Mouse (Mus musculus): Measurements from ENCODE around the gene Derl3. TPM values are rescaled to one million over a fixed set of nuclear protein-coding genes. Genes with fewer than 3 reads are reported as not detected.

Derl3 gene
- total and polyA plus RNA-seq, 3 experiments, result 0.22 TPM; not detected in 2

DNA sequence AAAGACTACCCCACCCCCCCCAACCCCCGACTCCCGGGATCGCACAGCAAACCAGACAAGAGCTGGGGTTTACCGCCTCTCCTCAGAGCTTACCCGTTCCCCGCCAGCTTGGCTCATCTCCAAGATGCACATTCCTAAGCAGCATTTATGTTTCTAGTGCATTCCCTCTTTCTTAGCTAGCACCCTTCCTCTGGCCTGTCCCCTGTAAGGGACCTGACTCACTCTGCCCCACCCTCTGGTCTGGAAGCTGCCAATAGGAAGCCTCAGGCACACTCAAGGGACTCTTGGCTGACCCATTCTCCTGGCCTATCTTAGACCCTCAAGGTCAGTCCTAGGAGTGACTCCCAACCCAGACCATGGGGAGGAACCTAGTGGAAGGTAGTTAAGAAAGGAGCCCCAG, 37.1 kb downstream of the Derl3 start:
- DNase-seq (ENCODE audit: low spot score), result no peak
- Histone ChIP-seq H3K9me3 (replicated peaks) (no peaks in the 10 kb centered on the region), H3K4me3 (ENCODE audit: low read depth, low read length) (no peak overlapping the region), H3K27me3 (ENCODE audit: insufficient read depth, low read length) (peaks cover 71% of the 10 kb centered on the region), H3K36me3 (replicated peaks) (peaks cover 2% of the 10 kb centered on the region), H3K4me1 (ENCODE audit: insufficient read depth, low read depth, low read length) (peaks cover 23% of the 10 kb centered on the region)
- TF ChIP-seq GATA2 (IDR thresholded peaks at IDR 0.05; ENCODE audit: borderline replicate concordance, low read depth, low read length) (no peak), GATA1 (IDR thresholded peaks at IDR 0.05; ENCODE audit: borderline replicate concordance, low read length) (no peak), TAL1 (conservative IDR thresholded peaks at IDR 0.05; ENCODE audit: low read depth, low read length) (no peak), CTCF (IDR thresholded peaks at IDR 0.05; ENCODE audit: low read depth, low read length) (no peak), POLR2AphosphoS5 (IDR thresholded peaks at IDR 0.05; ENCODE audit: insufficient replicate concordance, low read depth, low read length) (no peak)
- ATAC-seq (ENCODE audit: extremely low read depth, insufficient number of reproducible peaks, low FRiP score, poor library complexity, severe bottlenecking), result no peak

DNA sequence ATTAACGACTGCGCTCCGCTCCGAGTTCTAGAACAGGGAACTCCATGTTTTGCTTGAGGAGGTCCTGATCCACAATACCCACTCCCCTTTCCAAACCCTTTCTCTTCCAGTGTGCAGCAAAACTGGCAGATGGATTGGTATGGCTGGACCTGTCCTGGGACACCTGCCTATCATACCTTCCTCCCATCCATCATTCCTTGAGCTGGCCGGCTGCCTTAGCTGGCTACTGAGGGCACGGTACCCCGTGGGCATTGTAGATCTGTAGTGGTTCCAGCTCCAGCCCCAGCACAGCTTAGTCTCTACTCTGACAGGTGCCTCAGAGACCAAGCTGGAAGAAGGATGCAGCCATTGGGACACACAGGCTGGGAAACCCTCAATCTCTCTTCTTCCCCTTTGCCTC, 38.1 kb downstream of the Derl3 start:
- Histone ChIP-seq H3K4me3 (ENCODE audit: low read depth, low read length) (no peak overlapping the region), H3K27me3 (ENCODE audit: insufficient read depth, low read length) (peaks cover 65% of the 10 kb centered on the region), H3K4me1 (ENCODE audit: insufficient read depth, low read depth, low read length) (peaks cover 29% of the 10 kb centered on the region), H3K36me3 (replicated peaks) (no peaks in the 10 kb centered on the region), H3K9me3 (replicated peaks) (no peaks in the 10 kb centered on the region)
- DNase-seq (ENCODE audit: low spot score) (no peak), ATAC-seq (ENCODE audit: extremely low read depth, insufficient number of reproducible peaks, low FRiP score, poor library complexity, severe bottlenecking) (no peak)
- TF ChIP-seq GATA1 (IDR thresholded peaks at IDR 0.05; ENCODE audit: borderline replicate concordance, low read length) (no peak), GATA2 (IDR thresholded peaks at IDR 0.05; ENCODE audit: borderline replicate concordance, low read depth, low read length) (no peak), CTCF (IDR thresholded peaks at IDR 0.05; ENCODE audit: low read depth, low read length) (no peak), POLR2AphosphoS5 (IDR thresholded peaks at IDR 0.05; ENCODE audit: insufficient replicate concordance, low read depth, low read length) (no peak), TAL1 (conservative IDR thresholded peaks at IDR 0.05; ENCODE audit: low read depth, low read length) (no peak)

DNA sequence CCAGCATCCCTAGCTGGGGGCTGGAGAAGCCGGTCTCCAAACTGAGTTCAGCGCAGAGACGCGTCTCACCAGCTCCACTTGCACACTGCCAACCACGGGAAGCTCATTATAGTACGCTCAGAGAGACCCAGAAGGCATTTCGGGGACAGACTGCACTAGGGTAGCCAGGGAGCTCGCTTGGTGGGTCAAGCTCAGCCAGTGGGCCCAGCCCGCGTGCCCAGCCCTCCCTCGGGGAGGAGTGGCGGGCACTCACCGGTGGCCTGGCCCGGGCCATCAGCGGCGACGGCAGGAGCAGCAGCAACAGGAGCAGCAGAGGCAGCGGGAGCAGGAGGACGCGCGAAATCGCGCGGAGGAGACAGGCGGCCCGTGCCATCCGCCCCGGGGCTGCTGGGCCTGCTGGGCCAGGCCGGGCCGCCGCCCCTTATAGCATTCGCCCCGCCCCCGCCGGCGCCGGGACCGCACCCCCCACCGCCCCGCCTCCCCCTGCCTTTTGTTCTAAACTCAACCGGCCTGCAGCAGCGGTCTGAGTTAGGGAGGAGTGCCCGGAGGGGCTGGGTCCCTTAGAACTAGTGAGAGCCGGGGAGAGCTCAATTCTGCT, 39.0 kb downstream of the Derl3 start:
- TF ChIP-seq CTCF (IDR thresholded peaks at IDR 0.05; ENCODE audit: low read depth, low read length) (no peak), POLR2AphosphoS5 (IDR thresholded peaks at IDR 0.05; ENCODE audit: insufficient replicate concordance, low read depth, low read length) (no peak), GATA1 (IDR thresholded peaks at IDR 0.05; ENCODE audit: borderline replicate concordance, low read length) (no peak), TAL1 (conservative IDR thresholded peaks at IDR 0.05; ENCODE audit: low read depth, low read length) (no peak), GATA2 (IDR thresholded peaks at IDR 0.05; ENCODE audit: borderline replicate concordance, low read depth, low read length) (no peak)
- ATAC-seq (ENCODE audit: extremely low read depth, insufficient number of reproducible peaks, low FRiP score, poor library complexity, severe bottlenecking) (no peak), DNase-seq (ENCODE audit: low spot score) (peak; percentile 63)
- H3K4me3 ChIP-seq (ENCODE audit: low read depth, low read length), result peak overlapping the region; percentile 69; the same call in 1 of the 2 replicates
- H3K9me3 ChIP-seq (replicated peaks), result no peaks in the 10 kb centered on the region
- H3K27me3 ChIP-seq (ENCODE audit: insufficient read depth, low read length), result peaks cover 58% of the 10 kb centered on the region
- H3K4me1 ChIP-seq (ENCODE audit: insufficient read depth, low read depth, low read length), result peaks cover 36% of the 10 kb centered on the region
- peaks cover 5% of the 10 kb centered on the region for H3K36me3 ChIP-seq (replicated peaks)

DNA sequence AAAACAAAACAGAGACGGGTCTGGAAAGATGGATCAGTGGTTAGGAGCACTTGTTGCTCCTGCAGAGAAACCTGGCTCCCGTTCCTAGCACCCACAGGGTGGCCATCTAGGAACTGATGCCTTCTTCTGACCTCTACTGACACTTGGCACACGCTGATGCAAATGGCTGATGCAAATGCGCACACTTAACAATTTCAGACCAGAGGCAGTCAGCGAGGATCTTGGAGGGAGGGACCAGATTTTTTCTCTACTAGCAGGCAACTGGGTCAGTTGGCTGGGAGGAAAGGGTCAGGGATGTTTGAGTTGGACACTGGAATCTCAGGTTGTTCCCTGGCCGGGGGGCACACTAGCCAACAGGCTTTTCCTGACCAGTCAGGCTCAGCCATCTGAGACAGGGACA, 39.7 kb downstream of the Derl3 start, which contains the start of gene Chchd10:
Gene Chchd10 (plus strand): TSS at position 240 of the 400 bp plus-strand sequence.
- Histone ChIP-seq H3K9me3 (replicated peaks) (no peaks in the 10 kb centered on the region), H3K4me3 (ENCODE audit: low read depth, low read length) (peak within 1 kb of the TSS; percentile 69; the same call in 1 of the 2 replicates), H3K27me3 (ENCODE audit: insufficient read depth, low read length) (peaks cover 52% of the 10 kb centered on the region), H3K36me3 (replicated peaks) (peaks cover 10% of the 10 kb centered on the region), H3K4me1 (ENCODE audit: insufficient read depth, low read depth, low read length) (peaks cover 44% of the 10 kb centered on the region)
- DNase-seq (ENCODE audit: low spot score), result no peak
- no peak for ATAC-seq (ENCODE audit: extremely low read depth, insufficient number of reproducible peaks, low FRiP score, poor library complexity, severe bottlenecking)
- no peak for TF ChIP-seq GATA1 (IDR thresholded peaks at IDR 0.05; ENCODE audit: borderline replicate concordance, low read length)
- no peak for TF ChIP-seq GATA2 (IDR thresholded peaks at IDR 0.05; ENCODE audit: borderline replicate concordance, low read depth, low read length)
- no peak for TF ChIP-seq POLR2AphosphoS5 (IDR thresholded peaks at IDR 0.05; ENCODE audit: insufficient replicate concordance, low read depth, low read length)
- TF ChIP-seq TAL1 (conservative IDR thresholded peaks at IDR 0.05; ENCODE audit: low read depth, low read length), result no peak
- no peak for TF ChIP-seq CTCF (IDR thresholded peaks at IDR 0.05; ENCODE audit: low read depth, low read length)

DNA sequence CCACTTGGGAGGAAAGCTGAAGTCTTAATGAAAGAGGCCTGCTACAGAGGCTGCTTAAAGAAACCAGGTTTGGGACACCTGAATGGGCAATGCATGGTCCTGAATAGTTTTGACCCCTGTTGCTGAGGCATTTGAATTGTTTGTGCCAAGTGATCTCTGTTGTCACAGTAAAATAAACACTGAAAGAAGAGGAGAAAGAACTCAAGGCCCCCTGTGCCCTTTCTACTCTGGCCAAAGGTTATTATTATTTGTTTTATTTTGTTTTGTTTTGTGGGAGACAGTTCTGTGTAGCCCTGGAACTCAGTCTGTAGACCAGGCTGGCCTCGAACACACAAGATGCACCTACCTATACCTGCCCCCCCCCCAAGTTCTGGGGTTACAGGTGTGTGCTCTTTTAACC, 41.8 kb downstream of the Derl3 start:
- H3K9me3 ChIP-seq (replicated peaks), result no peaks in the 10 kb centered on the region
- DNase-seq (ENCODE audit: low spot score) (no peak), ATAC-seq (ENCODE audit: extremely low read depth, insufficient number of reproducible peaks, low FRiP score, poor library complexity, severe bottlenecking) (no peak)
- H3K4me1 ChIP-seq (ENCODE audit: insufficient read depth, low read depth, low read length), result peaks cover 61% of the 10 kb centered on the region
- H3K36me3 ChIP-seq (replicated peaks), result peaks cover 23% of the 10 kb centered on the region
- H3K27me3 ChIP-seq (ENCODE audit: insufficient read depth, low read length), result peaks cover 32% of the 10 kb centered on the region
- TF ChIP-seq CTCF (IDR thresholded peaks at IDR 0.05; ENCODE audit: low read depth, low read length) (no peak), POLR2AphosphoS5 (IDR thresholded peaks at IDR 0.05; ENCODE audit: insufficient replicate concordance, low read depth, low read length) (no peak)
- no peak overlapping the region for H3K4me3 ChIP-seq (ENCODE audit: low read depth, low read length)

DNA sequence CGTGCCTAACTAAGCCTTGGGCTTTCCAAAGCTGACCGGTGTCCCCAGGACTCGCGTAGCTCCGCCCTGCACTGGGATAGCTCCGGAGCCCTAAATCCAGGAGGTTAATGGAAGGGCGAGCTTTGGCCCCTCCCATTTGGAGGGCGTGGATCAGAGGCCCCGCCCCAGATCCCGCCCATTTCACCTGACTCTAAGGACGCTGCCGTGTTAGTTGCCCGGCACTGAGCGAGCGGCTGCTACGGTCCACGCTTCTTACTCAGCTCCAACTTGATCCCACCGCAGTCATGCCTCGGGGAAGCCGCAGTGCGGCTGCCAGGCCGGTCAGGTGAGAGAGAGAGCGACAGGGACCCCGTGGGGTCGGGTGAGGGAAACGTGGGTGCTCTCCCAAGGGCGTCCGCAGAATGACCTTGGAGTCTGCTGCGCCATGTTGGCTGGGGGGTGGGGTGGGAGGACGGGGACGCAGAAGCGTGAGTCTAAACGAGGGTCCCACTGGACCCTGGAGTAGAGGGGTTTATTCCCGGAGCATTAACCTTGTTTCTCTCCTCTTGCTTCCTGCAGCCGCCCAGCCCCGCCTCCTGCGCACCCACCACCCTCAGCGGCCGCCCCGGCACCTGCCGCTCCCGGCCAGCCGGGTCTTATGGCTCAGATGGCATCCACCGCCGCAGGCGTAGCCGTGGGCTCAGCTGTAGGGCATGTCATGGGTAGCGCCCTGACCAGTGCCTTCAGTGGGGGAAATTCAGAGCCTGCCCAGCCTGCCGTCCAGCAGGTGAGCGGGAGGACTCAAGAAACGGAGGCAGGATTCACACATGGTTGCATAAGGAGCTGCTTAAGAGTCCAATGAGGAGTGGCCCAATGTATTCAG, 42.7 kb downstream of the Derl3 start, which contains the start of gene Mmp11:
Gene Mmp11 (minus strand): TSS at position 817 of the 862 bp plus-strand sequence.
- ATAC-seq (ENCODE audit: extremely low read depth, insufficient number of reproducible peaks, low FRiP score, poor library complexity, severe bottlenecking) (peak; percentile 76), DNase-seq (ENCODE audit: low spot score) (peak; percentile 89)
- H3K27me3 ChIP-seq (ENCODE audit: insufficient read depth, low read length), result peaks cover 23% of the 10 kb centered on the region
- peak within 1 kb of the TSS; percentile 88 for H3K4me3 ChIP-seq (ENCODE audit: low read depth, low read length)
- peaks cover 68% of the 10 kb centered on the region for H3K4me1 ChIP-seq (ENCODE audit: insufficient read depth, low read depth, low read length)
- H3K9me3 ChIP-seq (replicated peaks), result no peaks in the 10 kb centered on the region
- TF ChIP-seq CTCF (IDR thresholded peaks at IDR 0.05; ENCODE audit: low read depth, low read length) (no peak), TAL1 (conservative IDR thresholded peaks at IDR 0.05; ENCODE audit: low read depth, low read length) (no peak), GATA2 (IDR thresholded peaks at IDR 0.05; ENCODE audit: borderline replicate concordance, low read depth, low read length) (no peak), POLR2AphosphoS5 (IDR thresholded peaks at IDR 0.05; ENCODE audit: insufficient replicate concordance, low read depth, low read length) (no peak), GATA1 (IDR thresholded peaks at IDR 0.05; ENCODE audit: borderline replicate concordance, low read length) (no peak)
- peaks cover 31% of the 10 kb centered on the region for H3K36me3 ChIP-seq (replicated peaks)
